Mouse (Mus musculus): ENCODE results near the gene Cysrt1.

GRCm38 (mm10) chr2:25242101-25242506, at the start of gene Cysrt1, which contains the start of gene Rnf208:
- no peak for TF ChIP-seq CTCF (conservative IDR thresholded peaks at IDR 0.05; ENCODE audit: low read length)
- no peak for TF ChIP-seq POU5F1 (IDR thresholded peaks at IDR 0.05; ENCODE audit: borderline replicate concordance, low read length)
- TF ChIP-seq NANOG (IDR thresholded peaks at IDR 0.05; ENCODE audit: borderline replicate concordance, low read length): no peak
